Mouse (Mus musculus): ENCODE measurements around the gene Nr2e3. TPM values are rescaled to one million over a fixed set of nuclear protein-coding genes. Genes with fewer than 3 reads are reported as not detected.
A peak's percentile ranks its signal among the peaks of the same experiment; 100 is the strongest.
"Not testable (repeated sequence)": the region's sequence is repeated elsewhere in the genome, so short reads cannot be mapped to it uniquely, and the experiment has no call there.

Nr2e3 gene
- total RNA-seq (2014; fragmentation: Nextera tagmentation), result not detected in 2 replicates
- not detected in 2 replicates for total RNA-seq (2017)

GRCm38 (mm10) chr9:59960559-59960958, at the start of gene Nr2e3:
Gene Nr2e3 (minus strand): TSS chr9:59960659.
- ATAC-seq (replicated peaks; ENCODE audit: low FRiP score, low TSS enrichment, poor library complexity, severe bottlenecking), result no peak

DNA sequence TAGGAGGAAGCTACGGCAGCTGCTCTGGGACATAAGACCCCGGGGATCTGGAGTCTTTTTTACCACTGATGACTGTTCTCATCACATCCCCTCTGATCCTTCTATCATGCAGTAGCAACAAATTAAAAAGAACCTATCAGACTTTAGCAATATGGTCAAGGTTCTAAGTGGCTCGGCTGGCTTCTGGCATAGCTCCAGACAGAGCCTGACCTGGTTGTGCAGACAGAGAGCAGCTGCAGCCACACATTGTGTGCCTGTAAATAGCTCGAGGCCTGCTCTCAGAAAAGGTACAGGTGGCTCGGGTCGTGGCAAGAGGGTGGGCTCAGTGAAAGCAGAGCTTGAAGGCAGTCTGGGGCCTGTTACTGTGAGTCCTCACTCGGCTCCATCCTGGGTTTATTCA, 48.5 kb upstream of the Nr2e3 start:
- ATAC-seq (replicated peaks; ENCODE audit: low FRiP score, low TSS enrichment, poor library complexity, severe bottlenecking), result no peak

DNA sequence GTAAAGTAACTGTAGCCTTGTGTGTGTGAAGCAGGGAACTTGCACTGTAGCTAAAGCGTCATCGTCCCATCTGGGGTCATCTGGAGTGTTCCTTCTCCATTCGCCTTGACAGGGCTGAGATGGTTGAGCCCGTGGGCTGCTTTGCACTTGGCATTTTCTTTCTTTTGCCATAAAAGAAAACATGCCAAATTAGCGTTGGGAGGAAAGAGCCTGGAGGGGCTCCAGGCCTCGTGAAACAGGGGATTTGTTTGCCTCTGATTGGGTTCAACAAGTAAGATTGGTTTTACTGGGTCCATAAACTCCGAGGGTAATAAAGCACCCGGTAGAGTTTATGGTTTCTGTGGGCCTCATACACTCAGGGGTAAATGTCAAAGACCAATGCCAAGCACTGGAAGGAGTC, 41.9 kb upstream of the Nr2e3 start:
- no peak for ATAC-seq (replicated peaks; ENCODE audit: low FRiP score, low TSS enrichment, poor library complexity, severe bottlenecking)

GRCm38 (mm10) chr9:60001444-60001843, 41.0 kb upstream of the Nr2e3 start:
- ATAC-seq (replicated peaks; ENCODE audit: low FRiP score, low TSS enrichment, poor library complexity, severe bottlenecking), result no peak

DNA sequence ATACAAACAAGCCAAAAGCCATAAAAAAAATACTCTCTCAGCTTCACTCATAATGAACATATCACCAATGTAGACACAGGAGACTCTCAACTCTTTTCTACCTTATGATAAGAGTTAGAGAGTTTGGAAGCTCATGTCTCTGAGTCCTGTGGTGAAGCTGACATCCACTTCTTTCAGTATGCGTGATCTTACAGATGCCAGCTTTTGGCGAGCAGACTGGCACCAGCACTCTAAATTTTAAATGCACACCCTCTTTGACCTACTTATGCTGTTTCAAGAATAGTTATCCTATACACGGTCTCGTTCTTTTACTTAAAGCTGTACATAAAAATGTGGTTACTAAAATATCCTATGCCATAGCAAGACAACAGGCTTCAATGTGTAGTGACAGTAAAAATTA, 37.3 kb upstream of the Nr2e3 start:
- no peak for ATAC-seq (replicated peaks; ENCODE audit: low FRiP score, low TSS enrichment, poor library complexity, severe bottlenecking)

DNA sequence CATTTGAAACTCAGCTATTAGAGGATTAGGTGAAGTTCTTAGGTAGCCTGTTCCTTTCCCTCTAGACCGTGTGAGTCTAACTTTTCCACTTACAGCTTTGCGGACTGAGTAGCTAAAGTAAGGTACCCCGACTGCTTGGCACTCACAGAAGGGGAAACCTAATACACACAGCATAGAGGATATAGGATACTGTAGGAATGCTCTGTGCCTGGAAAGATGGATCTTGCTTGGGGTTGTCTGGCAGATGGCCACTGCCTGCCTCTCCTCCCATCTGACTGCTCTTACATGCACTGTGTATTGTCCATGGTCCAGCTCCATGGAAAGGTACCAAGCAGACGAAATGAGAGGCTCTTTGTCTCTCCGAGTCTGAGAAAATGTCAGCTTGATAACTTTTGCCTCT, 30.9 kb upstream of the Nr2e3 start:
- ATAC-seq (replicated peaks; ENCODE audit: low FRiP score, low TSS enrichment, poor library complexity, severe bottlenecking), result no peak

- ATAC-seq (replicated peaks; ENCODE audit: low FRiP score, low TSS enrichment, poor library complexity, severe bottlenecking), result no peak
Measured at GRCm38 (mm10) chr9:59989864-59990263, 29.4 kb upstream of the Nr2e3 start.

GRCm38 (mm10) chr9:59985900-59986572, 25.6 kb upstream of the Nr2e3 start:
- ATAC-seq (replicated peaks; ENCODE audit: low FRiP score, low TSS enrichment, poor library complexity, severe bottlenecking), result no peak

DNA sequence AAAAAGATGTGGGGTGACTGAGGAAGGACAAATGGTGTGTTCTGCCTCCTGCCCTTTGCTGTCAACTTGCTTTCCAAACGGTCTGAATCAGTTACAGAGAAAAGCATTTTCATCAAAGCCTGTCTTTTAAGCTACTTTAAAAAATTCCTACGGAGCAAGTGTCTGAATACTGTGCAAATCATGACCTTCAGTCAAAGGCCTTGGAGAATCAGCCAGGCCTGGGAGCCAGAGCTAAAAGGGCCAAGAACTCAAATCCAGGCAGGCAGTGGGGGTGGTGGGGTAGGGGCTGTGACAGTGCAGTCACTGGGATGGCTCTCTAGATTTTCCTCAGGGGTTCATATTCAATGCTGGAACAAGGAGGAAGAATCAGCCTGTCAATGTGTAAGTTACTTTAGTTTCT, 20.7 kb upstream of the Nr2e3 start:
- ATAC-seq (replicated peaks; ENCODE audit: low FRiP score, low TSS enrichment, poor library complexity, severe bottlenecking), result no peak

- no peak for ATAC-seq (replicated peaks; ENCODE audit: low FRiP score, low TSS enrichment, poor library complexity, severe bottlenecking)
Measured at GRCm38 (mm10) chr9:59971263-59971662, 10.8 kb upstream of the Nr2e3 start.

- peak; percentile 90 for ATAC-seq (replicated peaks; ENCODE audit: low FRiP score, low TSS enrichment, poor library complexity, severe bottlenecking)
Measured at GRCm38 (mm10) chr9:59969383-59969782, 8.9 kb upstream of the Nr2e3 start.

GRCm38 (mm10) chr9:59965046-59965445, 4.6 kb upstream of the Nr2e3 start:
- ATAC-seq (replicated peaks; ENCODE audit: low FRiP score, low TSS enrichment, poor library complexity, severe bottlenecking), result no peak

DNA sequence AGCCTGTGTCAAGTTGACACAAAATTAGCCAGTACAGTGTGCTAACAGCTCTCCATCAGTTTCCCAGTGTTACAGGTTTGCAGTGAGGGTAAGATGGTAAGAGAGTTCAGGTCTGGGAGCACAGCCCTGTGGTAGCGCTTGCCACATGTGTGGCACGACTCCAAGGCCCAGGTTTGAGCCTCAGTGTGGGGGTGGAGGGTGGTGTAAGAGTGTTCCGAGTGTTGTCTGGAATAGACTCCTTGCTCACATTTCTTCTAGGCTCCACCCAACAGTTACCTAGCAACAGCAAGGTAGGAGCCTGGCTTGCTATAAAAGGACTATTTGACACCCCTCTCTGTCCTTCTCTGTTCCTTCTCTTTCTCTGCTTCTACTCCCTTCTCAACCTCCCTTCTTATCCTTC, 3.9 kb upstream of the Nr2e3 start:
- no peak for ATAC-seq (replicated peaks; ENCODE audit: low FRiP score, low TSS enrichment, poor library complexity, severe bottlenecking)

DNA sequence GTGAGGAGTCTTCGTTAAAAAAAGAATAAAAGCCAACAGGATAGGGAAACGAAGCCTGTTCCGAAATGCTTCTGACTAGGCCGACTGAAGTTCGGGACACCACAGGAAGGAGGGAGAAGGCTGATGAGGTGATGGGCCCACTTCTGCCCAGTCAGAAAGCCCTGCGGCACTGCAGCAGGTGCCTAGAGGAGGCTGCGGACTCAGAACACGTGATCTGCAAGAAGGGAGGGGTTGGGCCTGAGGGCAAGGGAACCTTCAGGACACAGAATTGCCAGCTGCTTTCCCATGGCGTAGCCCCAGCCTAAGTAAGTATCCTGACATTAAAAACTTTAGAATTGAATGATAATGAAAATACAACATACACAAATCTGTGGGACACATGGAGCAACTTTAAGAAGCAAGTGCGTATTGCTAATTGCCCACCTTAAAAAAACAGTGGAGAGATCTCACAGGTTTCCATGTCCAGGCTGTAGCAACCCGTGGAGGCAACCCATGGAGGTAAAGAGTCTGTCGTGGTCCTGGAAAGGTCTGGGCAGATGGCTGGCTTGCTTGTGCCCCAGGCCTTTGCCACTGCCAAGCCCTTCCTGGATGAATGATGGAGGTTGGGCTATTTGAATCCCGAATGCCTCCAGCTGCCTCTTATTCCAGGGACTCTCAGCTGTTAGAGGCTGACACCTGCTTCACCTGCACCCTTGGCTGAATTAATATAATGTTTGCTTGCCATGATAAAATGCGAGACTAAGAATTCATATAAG, 919 bp upstream of the Nr2e3 start:
- ATAC-seq (replicated peaks; ENCODE audit: low FRiP score, low TSS enrichment, poor library complexity, severe bottlenecking), result no peak

- peak; percentile 98 for ATAC-seq (replicated peaks; ENCODE audit: low FRiP score, low TSS enrichment, poor library complexity, severe bottlenecking)
Measured at GRCm38 (mm10) chr9:59959276-59959675, 1.2 kb downstream of the Nr2e3 start.

DNA sequence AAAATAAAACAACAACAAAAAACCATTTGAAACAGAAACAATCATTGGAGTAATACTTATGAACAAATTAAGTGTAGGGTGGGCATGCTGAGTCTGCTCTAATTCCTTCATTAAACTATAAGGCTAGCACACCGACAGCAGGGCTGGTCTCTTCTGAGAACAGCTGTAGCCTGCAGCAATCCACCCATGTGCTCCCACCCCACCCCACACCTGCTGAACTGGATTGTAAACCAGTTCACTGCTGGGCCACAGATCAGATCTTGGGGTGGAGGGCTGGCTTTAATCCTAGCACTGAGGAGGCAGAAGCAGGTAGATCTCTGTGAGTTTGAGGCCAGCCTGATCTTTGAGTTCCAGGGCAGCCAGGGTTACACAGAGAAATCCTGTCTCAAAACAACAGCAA, 2.3 kb downstream of the Nr2e3 start:
- not testable (repeated sequence) for ATAC-seq (replicated peaks; ENCODE audit: low FRiP score, low TSS enrichment, poor library complexity, severe bottlenecking)

DNA sequence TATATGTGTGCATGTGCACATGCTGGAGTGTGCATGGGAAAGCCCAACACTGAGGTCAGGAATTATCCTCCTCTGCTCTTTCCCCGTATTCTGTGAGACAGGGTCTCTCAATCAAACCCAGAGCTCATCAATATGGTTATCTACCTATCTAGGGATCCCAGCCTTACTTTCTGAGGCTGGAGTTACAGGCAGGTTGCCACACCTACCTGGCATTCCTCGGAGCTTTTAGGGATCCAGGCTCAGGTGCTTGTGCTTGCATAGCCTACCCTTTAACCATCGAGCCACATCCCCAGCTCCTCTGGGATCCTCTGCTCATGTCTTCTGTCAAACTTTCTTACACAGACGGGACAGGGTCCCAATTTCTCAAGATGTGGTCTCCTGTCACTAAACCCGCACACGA, 4.0 kb downstream of the Nr2e3 start:
- ATAC-seq (replicated peaks; ENCODE audit: low FRiP score, low TSS enrichment, poor library complexity, severe bottlenecking), result no peak

DNA sequence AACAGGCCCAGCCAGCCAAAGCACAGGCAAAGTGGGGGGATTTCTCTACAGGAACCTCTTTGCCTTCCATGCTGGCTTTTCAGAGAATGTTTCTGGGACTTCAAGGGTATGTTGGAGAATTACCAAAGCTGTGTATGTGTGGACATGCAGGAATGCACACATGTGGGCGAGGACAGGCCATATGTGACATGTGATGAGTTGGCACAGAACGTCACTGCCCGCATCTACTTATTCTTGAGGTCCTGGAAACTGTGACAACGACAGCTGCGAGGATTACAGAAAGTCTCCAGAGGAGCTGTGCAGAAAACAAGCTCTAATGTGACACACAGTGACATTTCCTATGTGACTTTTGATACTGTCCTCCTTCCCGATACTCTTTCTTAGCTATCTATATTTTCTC, 4.8 kb downstream of the Nr2e3 start:
- ATAC-seq (replicated peaks; ENCODE audit: low FRiP score, low TSS enrichment, poor library complexity, severe bottlenecking), result no peak

DNA sequence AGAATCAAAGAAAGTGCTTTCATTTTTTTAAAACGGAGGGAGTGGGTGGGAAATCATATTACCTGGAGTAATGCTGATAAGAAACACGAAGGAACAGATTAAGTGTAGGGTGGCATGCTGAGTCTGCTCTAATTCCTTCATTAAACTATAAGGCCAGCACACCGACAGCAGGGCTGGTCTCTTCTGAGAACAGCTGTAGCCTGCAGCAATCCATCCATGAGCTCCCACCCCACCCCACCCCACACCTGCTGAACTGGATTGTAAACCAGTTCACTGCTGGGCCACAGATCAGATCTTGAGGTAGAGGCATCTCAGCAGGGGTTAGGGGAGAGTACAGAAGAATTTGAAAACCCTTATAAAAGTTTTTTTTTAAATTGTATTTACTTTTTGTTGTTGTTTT, 5.3 kb downstream of the Nr2e3 start:
- no peak for ATAC-seq (replicated peaks; ENCODE audit: low FRiP score, low TSS enrichment, poor library complexity, severe bottlenecking)

DNA sequence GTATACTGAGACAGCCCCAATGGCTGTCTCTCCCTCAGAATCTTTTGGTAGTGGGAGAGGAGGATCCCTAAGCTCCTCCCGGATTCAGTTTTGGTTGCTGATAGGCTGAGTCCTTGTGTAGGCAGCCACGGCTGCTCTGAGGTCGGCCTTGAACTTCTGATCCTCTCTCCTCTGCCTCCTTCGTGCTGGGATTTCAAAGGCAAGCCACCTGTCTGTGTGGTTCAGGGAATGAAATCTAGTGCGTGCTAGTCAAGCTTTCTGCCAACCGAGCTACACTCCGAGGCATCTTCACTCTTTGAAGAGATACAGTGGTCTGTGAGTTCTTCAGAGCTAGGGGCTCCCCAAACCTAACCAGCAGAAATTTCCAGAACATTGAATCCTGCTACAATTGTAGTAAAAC, 6.9 kb downstream of the Nr2e3 start:
- ATAC-seq (replicated peaks; ENCODE audit: low FRiP score, low TSS enrichment, poor library complexity, severe bottlenecking), result no peak

DNA sequence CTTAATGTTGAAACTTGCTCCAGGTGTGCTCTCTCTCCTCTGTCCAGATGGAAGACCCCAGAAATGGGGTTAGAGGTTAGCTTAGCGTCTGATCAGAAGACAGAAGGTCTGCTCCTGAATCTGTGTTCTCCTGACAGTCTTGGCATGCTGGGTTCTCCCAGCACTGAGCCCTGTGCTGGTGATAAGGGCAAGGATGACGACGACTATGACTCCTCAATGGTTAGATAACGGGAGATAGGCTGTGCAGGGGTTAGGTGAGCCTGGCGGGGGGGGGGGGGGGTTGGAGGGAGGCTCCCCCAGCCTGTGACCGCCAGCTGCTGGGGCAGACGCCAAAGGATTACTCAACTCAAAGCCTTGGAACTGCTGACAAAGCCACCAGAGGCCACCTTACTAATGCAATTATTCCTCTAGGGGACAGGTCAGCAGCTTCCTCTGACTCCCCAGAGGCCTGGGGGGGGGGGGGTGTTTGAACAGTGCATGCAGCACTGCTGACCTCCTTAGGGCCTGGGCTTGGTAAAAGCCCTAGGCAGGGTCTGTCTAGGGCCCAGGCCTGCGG, 7.9 kb downstream of the Nr2e3 start:
- no peak for ATAC-seq (replicated peaks; ENCODE audit: low FRiP score, low TSS enrichment, poor library complexity, severe bottlenecking)
